Mouse (Mus musculus) E14TG2a.4 (cell line): ENCODE data around the gene Ccdc184.

Experiments
- H3K27me3 ChIP-seq: 2 replicates; pipeline ENCODE4 v1.6.1; 2014; ENCODE audit warnings: low read length, control low read depth; ENCODE audit not compliant: insufficient read depth
- H3K36me3 ChIP-seq: 2 replicates; pipeline ENCODE4 v1.6.1; 2014; ENCODE audit warnings: low read length, control low read depth; ENCODE audit not compliant: insufficient read depth
- H3K4me1 ChIP-seq: replicated peaks from 2 replicates; pipeline ENCODE4 v1.6.1; 2014; ENCODE audit warnings: low read depth, low read length, control low read depth
- H3K4me3 ChIP-seq: replicated peaks from 2 replicates; pipeline ENCODE4 v1.5.1; 2014; ENCODE audit warnings: mild to moderate bottlenecking, low read length
- H3K9me3 ChIP-seq: 2 replicates; pipeline ENCODE4 v1.6.1; 2014; ENCODE audit warnings: low read length, control low read depth
- CTCF ChIP-seq: conservative IDR thresholded peaks from 2 replicates; pipeline ENCODE4 v1.5.1; 2014; ENCODE audit warnings: low read length
- NANOG ChIP-seq: IDR thresholded peaks from 2 replicates; pipeline ENCODE4 v1.6.1; 2014; ENCODE audit warnings: borderline replicate concordance, low read length, mixed read lengths
- POU5F1 ChIP-seq: IDR thresholded peaks from 2 replicates; pipeline ENCODE4 v1.6.1; 2014; ENCODE audit warnings: low read length, borderline replicate concordance

Ccdc184 gene

DNA sequence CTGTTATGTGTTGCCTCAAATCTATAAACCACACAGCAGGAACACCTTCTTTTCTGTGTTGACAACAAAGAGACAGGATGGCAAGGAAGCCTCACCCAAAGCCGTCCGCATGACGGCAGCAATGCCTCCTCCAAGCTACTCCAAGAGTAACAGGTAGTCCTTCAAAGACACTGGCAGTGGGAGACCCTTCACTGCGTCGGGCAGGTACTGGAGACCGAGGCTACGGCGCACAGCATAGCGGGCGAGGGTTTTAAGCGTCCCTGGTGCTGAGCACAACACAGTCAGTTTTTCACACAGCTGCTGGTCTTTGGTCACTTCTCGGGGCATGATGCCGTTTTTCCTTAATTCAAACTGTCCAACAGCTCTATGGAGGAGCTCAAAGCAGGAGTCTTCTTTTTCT is 31.3 kb upstream of the Ccdc184 start:
- Histone ChIP-seq H3K4me3 (no peak overlapping the region), H3K9me3 (no peaks in the 10 kb centered on the region), H3K27me3 (no peaks in the 10 kb centered on the region), H3K36me3 (peaks cover 69% of the 10 kb centered on the region), H3K4me1 (peaks cover 23% of the 10 kb centered on the region)
- no peak for TF ChIP-seq POU5F1
- no peak for TF ChIP-seq NANOG
- no peak for TF ChIP-seq CTCF

GRCm38 (mm10) chr15:98136871-98137270 is 30.1 kb upstream of the Ccdc184 start:
- H3K4me1 ChIP-seq, result peaks cover 23% of the 10 kb centered on the region
- H3K4me3 ChIP-seq, result no peak overlapping the region
- H3K27me3 ChIP-seq, result no peaks in the 10 kb centered on the region
- H3K36me3 ChIP-seq, result peaks cover 70% of the 10 kb centered on the region
- TF ChIP-seq NANOG, result no peak
- TF ChIP-seq POU5F1, result no peak
- TF ChIP-seq CTCF, result no peak
- no peaks in the 10 kb centered on the region for H3K9me3 ChIP-seq

DNA sequence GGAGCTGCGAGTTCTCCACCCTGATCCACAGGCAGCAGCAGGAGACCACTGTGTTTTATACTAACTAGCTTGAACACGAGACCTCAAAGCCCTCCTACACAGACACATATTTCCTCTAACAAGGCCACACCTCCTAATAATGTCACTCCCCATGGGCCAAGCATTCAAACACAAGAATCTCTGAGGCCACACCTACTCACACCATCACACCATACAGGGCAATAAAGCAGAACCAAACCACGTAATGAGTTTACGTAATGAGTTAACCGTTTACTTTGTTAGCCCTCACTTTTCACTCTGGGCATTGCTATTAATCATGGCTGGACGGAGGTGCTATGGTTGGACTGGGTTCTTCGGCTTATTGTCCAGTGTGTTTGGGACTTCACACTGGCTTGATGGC is 27.2 kb upstream of the Ccdc184 start:
- peaks cover 43% of the 10 kb centered on the region for H3K4me1 ChIP-seq
- no peaks in the 10 kb centered on the region for H3K27me3 ChIP-seq
- TF ChIP-seq NANOG (no peak), CTCF (no peak), POU5F1 (no peak)
- H3K4me3 ChIP-seq, result no peak overlapping the region
- H3K9me3 ChIP-seq, result no peaks in the 10 kb centered on the region
- peaks cover 54% of the 10 kb centered on the region for H3K36me3 ChIP-seq

DNA sequence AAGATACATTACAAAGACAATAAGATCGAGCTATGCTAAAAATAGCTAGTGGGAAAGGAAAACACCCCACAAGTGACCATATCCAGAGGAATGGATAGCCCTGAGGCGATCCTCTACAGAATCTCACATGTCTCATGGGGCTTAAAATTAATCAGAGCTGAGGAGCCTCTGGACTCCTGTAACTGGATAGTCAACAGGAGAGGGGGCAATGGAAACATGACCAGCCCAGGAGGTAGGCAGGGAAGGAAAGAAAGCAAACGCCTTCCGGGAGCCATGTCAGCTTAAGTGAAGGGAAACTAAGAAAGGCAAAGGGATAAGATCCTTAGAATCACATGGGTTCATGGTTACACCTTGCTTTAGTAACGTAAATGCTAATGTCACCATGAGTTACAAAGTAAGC is 26.1 kb upstream of the Ccdc184 start:
- H3K27me3 ChIP-seq, result no peaks in the 10 kb centered on the region
- no peak overlapping the region for H3K4me3 ChIP-seq
- H3K4me1 ChIP-seq, result peaks cover 41% of the 10 kb centered on the region
- H3K36me3 ChIP-seq, result peaks cover 44% of the 10 kb centered on the region
- no peak for TF ChIP-seq CTCF
- 0 out of 2 replicates have a peak, but pooled peaks cover under 1% of the 10 kb centered on the region for H3K9me3 ChIP-seq

DNA sequence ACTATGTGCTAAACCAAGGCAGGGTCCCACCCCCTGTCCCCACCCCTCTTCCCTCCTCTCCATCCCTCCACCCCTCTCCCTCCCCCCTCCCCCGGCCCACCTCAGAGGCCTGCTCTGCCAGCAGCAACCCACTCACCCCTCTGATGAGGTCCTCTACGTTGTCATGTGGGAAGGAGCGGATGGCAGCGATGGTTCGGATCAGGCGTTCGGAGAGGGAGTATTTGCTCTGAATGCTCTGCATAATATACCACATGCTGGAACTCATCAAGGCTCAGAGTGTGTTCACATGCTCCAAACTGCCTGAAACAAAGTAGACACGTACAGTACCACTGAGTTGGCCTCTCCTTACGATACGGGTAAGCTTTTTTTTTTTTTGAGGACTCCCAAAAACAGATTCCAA is 24.4 kb upstream of the Ccdc184 start:
- Histone ChIP-seq H3K36me3 (peaks cover 27% of the 10 kb centered on the region), H3K4me1 (peaks cover 35% of the 10 kb centered on the region), H3K4me3 (no peak overlapping the region), H3K27me3 (no peaks in the 10 kb centered on the region), H3K9me3 (peaks cover 14% of the 10 kb centered on the region)
- TF ChIP-seq NANOG, result no peak
- TF ChIP-seq POU5F1, result no peak
- TF ChIP-seq CTCF, result no peak

GRCm38 (mm10) chr15:98144861-98145507 is 22.0 kb upstream of the Ccdc184 start:
- peak overlapping the region; percentile 91 for H3K4me3 ChIP-seq
- peaks cover 35% of the 10 kb centered on the region for H3K4me1 ChIP-seq
- no peak for TF ChIP-seq NANOG
- TF ChIP-seq POU5F1, result no peak
- TF ChIP-seq CTCF, result no peak
- H3K9me3 ChIP-seq, result peaks cover 29% of the 10 kb centered on the region
- no peaks in the 10 kb centered on the region for H3K27me3 ChIP-seq
- H3K36me3 ChIP-seq, result peaks cover 15% of the 10 kb centered on the region

GRCm38 (mm10) chr15:98145559-98146181 is 21.3 kb upstream of the Ccdc184 start:
- Histone ChIP-seq H3K36me3 (peaks cover 15% of the 10 kb centered on the region), H3K27me3 (no peaks in the 10 kb centered on the region), H3K4me1 (peaks cover 35% of the 10 kb centered on the region), H3K4me3 (peak overlapping the region; percentile 91), H3K9me3 (peaks cover 29% of the 10 kb centered on the region)
- TF ChIP-seq NANOG (no peak), CTCF (no peak), POU5F1 (no peak)

DNA sequence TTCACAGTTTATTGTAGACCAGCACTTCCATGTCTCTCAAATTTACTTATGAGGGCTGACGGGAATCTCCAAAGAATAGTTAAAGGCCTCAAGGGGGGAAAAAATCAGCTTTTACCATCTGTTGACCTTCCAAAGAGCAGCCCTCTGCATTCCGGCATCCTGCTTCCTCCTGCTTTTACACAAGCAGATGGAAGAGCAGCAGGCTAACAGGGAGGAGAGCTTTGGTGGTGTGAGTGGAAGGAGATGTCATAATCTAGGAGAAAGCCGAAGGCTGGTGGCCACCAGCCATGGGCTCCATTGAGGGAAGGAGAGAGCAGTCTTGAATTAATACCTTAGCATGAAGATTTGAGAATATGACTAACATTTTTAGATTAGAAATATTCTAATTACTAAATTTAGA is 18.6 kb upstream of the Ccdc184 start:
- Histone ChIP-seq H3K27me3 (no peaks in the 10 kb centered on the region), H3K4me1 (peaks cover 25% of the 10 kb centered on the region), H3K9me3 (peaks cover 29% of the 10 kb centered on the region), H3K36me3 (no peaks in the 10 kb centered on the region), H3K4me3 (no peak overlapping the region)
- TF ChIP-seq NANOG (no peak), CTCF (no peak), POU5F1 (no peak)
